Mouse (Mus musculus) CH12.LX (cell line): ENCODE measurements around the gene Cd8a.

Source experiments
- CHD1 ChIP-seq: IDR thresholded peaks from 2 replicates; pipeline ENCODE4 v1.6.1; 2012; ENCODE audit warnings: low read depth, low read length, improper control_type of control experiment, inconsistent platforms
- ELF1 ChIP-seq: IDR thresholded peaks from 2 replicates; pipeline ENCODE4 v1.6.1; 2014; ENCODE audit warnings: low read depth, mild to moderate bottlenecking, inconsistent platforms, low read length, improper control_type of control experiment
- EP300 ChIP-seq: IDR thresholded peaks from 2 replicates; pipeline ENCODE4 v1.6.1; 2011; ENCODE audit warnings: low read length, improper control_type of control experiment

- TF ChIP-seq CHD1 = no peak
- TF ChIP-seq EP300 = no peak
- no peak for TF ChIP-seq ELF1
Observed at GRCm38 (mm10) chr6:71418874-71419273, 45.6 kb downstream of the Cd8a start.
